Mouse (Mus musculus) liver, adult 2 months (tissue): ENCODE data around the gene Daxx. TPM values are rescaled to one million over a fixed set of nuclear protein-coding genes. Genes with fewer than 3 reads are reported as not detected.

Experiments used
- DNase-seq: peaks from one replicate; pipeline ENCODE4 v3.0.0-alpha.2; 2011; ENCODE audit warnings: low read depth, low spot score; ENCODE audit errors: extremely low read depth
- H3K27ac ChIP-seq: fragments of 200-500 bp; replicated peaks from 2 replicates; pipeline ENCODE4 v1.5.1; 2012; ENCODE audit warnings: low read depth, mild to moderate bottlenecking, control low read depth, inconsistent platforms, low read length; ENCODE audit not compliant: insufficient read depth
- H3K27me3 ChIP-seq: fragments of 200-500 bp; 2 replicates; pipeline ENCODE4 v1.6.1; 2012; ENCODE audit warnings: mild to moderate bottlenecking, moderate library complexity, low read length, inconsistent platforms; ENCODE audit not compliant: control insufficient read depth, insufficient read depth
- H3K36me3 ChIP-seq: fragments of 200-500 bp; 2 replicates; pipeline ENCODE4 v1.6.1; 2012; ENCODE audit warnings: low read length, inconsistent platforms; ENCODE audit not compliant: control insufficient read depth, insufficient read depth
- H3K4me1 ChIP-seq: fragments of 200-500 bp; 2 replicates; pipeline ENCODE4 v1.6.1; 2011; ENCODE audit warnings: low read length; ENCODE audit not compliant: control insufficient read depth, insufficient read depth
- H3K4me3 ChIP-seq: fragments of 200-500 bp; 2 replicates; pipeline ENCODE4 v1.5.1; 2011; ENCODE audit warnings: low read depth, mild to moderate bottlenecking, control low read depth, low read length, moderate library complexity; ENCODE audit not compliant: insufficient read depth
- H3K79me2 ChIP-seq: fragments of 200-500 bp; 2 replicates; pipeline ENCODE4 v1.6.1; 2012; ENCODE audit warnings: inconsistent platforms, mild to moderate bottlenecking, low read length, moderate library complexity; ENCODE audit not compliant: control insufficient read depth, insufficient read depth
- H3K9ac ChIP-seq: fragments of 200-500 bp; 2 replicates; pipeline ENCODE4 v1.6.1; 2012; ENCODE audit warnings: low read depth, mild to moderate bottlenecking, control low read depth, inconsistent platforms, low read length
- CTCF ChIP-seq: fragments of 200-500 bp; IDR thresholded peaks from 2 replicates; pipeline ENCODE4 v1.5.1; 2011; ENCODE audit warnings: low read depth, low read length, control low read depth
- POLR2A ChIP-seq: fragments of 200-500 bp; IDR thresholded peaks from 2 replicates; pipeline ENCODE4 v1.6.1; 2011; ENCODE audit warnings: low read length, control low read depth; ENCODE audit not compliant: insufficient read depth; ENCODE audit errors: extremely low read depth
- WGBS: fragments of 180-500 bp; shearing (Covaris S2); methylation state at CpG from one replicate; pipeline ENCODE4 v1.1.7; 2018; 5-methylcytosine and 5-hydroxymethylcytosine counted together
- polyA plus RNA-seq: library from polyadenylated mRNA; depleted of rRNA; stranded (reverse); fragments of >200 nt; gene quantifications from 2 replicates; pipeline ENCODE4 v1.2.3, GENCODE M21; 2012
- total RNA-seq: library from RNA; depleted of rRNA; stranded (reverse); fragments of >200 nt; gene quantifications from 2 replicates; pipeline ENCODE4 v1.2.3, GENCODE M21; 2014

The Daxx gene
- total and polyA plus RNA-seq, 2 experiments = 10.2 to 30.8 TPM

DNA sequence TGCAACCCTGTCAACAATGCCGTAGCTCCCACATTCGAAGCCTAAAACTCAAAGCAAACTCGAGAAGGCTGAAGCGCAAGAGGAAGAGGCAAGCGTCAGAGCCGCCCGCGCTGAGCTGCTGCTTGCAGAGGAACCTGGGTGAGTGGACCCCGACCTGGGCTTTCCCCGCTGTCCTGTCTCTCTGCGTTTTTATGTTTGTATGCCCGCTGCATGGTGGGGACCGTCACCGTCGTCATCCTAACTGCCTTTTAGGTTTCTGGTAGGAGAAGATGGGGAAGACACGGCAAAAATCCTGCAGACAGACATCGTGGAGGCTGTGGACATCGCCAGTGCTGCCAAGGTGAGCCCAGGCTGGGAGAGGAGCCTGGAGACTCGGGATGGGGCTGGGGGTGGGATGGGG lies 32.2 kb downstream of the Daxx start:
- Histone ChIP-seq H3K27ac (no peak overlapping the region), H3K36me3 (peaks cover 1% of the 10 kb centered on the region; the same call in 1 of the 2 replicates), H3K79me2 (peaks cover 11% of the 10 kb centered on the region; the same call in 1 of the 2 replicates), H3K4me3 (peak overlapping the region; percentile 97), H3K27me3 (no peaks in the 10 kb centered on the region), H3K9ac (peak overlapping the region; percentile 85), H3K4me1 (peaks cover 10% of the 10 kb centered on the region; the same call in 1 of the 2 replicates)
- WGBS = 50% methylated on average over 19 of the region's 19 CpGs
- TF ChIP-seq CTCF = no peak
- no peak for TF ChIP-seq POLR2A
- DNase-seq = no peak

DNA sequence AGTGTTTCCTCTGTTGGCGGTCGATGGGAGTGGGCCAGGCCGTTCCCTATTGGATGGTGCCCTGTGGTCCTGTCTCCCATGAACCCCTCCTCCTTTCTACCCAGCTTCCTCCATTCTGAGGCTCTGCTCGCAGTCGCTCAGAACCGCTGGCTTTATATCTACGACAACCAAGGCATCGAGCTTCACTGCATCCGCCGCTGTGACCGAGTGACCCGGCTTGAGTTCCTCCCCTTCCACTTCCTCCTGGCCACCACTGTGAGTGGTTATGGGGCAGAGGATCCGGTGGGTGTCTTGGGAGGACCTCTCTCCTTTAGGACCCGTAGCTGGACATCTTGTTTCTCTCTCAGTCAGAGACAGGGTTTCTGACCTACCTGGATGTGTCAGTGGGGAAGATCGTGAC lies 34.2 kb downstream of the Daxx start:
- H3K27me3 ChIP-seq = no peaks in the 10 kb centered on the region
- H3K27ac ChIP-seq = no peak overlapping the region
- no peak for DNase-seq
- WGBS = 91% methylated on average over 15 of the region's 15 CpGs
- H3K4me3 ChIP-seq = no peak overlapping the region
- TF ChIP-seq CTCF (no peak), POLR2A (no peak)
- H3K9ac ChIP-seq = no peak overlapping the region
- H3K79me2 ChIP-seq = peaks cover 11% of the 10 kb centered on the region; the same call in 1 of the 2 replicates
- peaks cover 10% of the 10 kb centered on the region; the same call in 1 of the 2 replicates for H3K4me1 ChIP-seq
- H3K36me3 ChIP-seq = peaks cover 1% of the 10 kb centered on the region; the same call in 1 of the 2 replicates

DNA sequence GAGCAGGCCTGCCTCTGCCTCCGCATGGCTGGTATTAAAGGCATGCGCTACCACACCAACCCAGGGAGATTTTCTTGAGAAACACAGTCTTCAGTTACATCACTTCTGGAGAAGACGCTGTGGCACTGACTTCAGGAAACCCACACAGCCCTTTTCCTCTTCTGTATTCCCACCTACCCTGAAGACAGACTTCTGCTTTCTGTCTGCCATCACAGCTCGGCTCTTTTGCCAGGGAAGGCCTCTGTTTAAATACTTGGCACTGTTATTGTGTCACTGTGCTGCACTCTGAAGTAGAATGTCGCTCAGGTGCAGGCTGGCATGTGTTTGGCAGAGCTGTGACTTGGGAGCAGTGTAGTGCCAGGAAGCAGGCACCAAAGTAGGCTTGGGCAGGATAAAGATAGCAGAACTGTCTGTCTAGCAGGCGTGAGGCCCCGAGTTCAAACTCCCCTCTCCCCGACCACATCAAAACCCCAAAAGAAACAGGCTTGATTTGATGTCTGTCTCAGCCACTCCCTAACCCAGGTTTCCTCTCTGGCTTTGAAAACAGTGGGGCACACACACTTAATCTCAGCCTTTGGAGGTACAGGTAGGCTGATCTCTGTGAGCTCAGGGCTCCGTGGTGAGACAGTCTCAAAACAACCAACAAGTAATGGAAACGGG lies 38.3 kb downstream of the Daxx start:
- Histone ChIP-seq H3K27me3 (no peaks in the 10 kb centered on the region), H3K9ac (no peak overlapping the region), H3K4me1 (peaks cover 3% of the 10 kb centered on the region; the same call in 1 of the 2 replicates), H3K27ac (no peak overlapping the region), H3K36me3 (peaks cover 9% of the 10 kb centered on the region; the same call in 1 of the 2 replicates), H3K4me3 (no peak overlapping the region), H3K79me2 (no peaks in the 10 kb centered on the region)
- 57% methylated on average over 10 of the region's 10 CpGs for WGBS
- TF ChIP-seq CTCF = no peak
- TF ChIP-seq POLR2A = no peak
- peak; percentile 55 for DNase-seq

DNA sequence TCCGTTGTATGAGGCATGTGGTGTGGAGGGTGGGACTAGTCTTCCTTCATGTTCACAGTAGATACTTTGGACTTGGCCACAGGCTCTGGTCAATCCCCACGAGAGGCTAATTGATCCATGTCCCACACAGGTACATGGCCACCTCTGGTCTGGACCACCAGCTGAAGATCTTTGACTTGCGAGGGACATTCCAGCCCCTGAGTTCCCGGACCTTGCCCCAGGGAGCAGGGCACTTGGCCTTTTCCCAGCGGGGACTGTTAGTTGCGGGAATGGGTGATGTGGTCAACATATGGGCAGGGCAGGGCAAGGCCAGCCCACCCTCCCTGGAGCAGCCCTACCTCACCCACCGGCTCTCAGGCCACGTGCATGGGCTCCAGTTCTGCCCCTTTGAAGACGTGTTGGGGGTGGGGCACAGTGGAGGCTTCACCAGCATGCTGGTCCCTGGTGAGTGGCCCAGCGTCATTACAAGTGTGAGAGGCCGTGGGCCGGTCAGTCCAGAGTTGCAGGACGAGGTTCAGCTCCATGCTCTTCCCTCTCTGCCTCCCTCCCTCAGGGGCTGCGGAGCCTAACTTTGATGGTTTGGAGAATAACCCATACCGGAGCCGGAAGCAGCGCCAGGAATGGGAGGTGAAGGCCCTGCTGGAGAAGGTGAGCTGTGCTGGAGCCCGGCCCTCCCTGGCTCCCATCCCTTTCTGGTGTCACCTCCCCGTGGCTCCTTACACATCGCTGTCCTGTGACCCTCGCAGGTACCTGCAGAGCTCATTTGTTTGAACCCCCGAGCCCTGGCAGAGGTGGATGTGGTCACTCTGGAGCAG lies 39.1 kb downstream of the Daxx start:
- H3K9ac ChIP-seq = no peak overlapping the region
- peaks cover 5% of the 10 kb centered on the region for H3K4me1 ChIP-seq
- 58% methylated on average over 22 of the region's 22 CpGs for WGBS

DNA sequence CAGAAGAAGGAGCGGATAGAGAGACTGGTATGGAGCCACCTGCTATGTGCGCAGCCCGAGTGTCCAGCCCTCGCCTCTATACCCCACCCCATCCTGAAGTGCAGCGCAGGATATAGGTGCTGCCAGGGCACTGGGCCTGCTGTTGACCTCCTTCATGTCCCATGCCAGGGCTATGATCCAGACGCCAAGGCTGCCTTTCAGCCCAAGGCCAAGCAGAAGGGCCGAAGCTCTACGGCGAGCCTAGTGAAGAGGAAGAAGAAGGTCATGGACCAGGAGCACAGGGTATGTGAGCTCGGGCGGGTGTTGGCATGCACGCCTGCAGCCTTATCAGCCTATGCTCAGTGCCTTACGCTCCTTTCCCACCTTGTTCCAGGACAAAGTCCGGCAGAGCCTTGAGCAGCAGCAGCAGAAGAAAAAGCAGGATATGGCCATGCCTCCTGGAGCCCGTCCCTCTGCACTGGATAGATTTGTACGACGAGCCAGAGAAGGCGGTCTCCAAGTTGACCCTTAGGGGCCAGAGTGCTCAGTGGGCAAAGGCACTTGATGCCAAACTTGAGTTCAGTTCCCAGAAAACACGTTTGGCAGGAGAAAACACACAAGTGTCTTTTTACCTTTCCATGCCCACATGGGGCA lies 39.8 kb downstream of the Daxx start:
- Histone ChIP-seq H3K4me1 (peaks cover 9% of the 10 kb centered on the region), H3K27ac (no peak overlapping the region), H3K27me3 (no peaks in the 10 kb centered on the region), H3K79me2 (no peaks in the 10 kb centered on the region; the same call in 1 of the 2 replicates), H3K36me3 (peaks cover 18% of the 10 kb centered on the region), H3K9ac (no peak overlapping the region), H3K4me3 (no peak overlapping the region)
- 73% methylated on average over 19 of the region's 19 CpGs for WGBS
- DNase-seq = no peak
- TF ChIP-seq POLR2A (no peak), CTCF (no peak)

More for the DNA sequence above, 39.1 kb downstream of the Daxx start:
- H3K27ac ChIP-seq = no peak overlapping the region
- H3K27me3 ChIP-seq = no peaks in the 10 kb centered on the region
- no peaks in the 10 kb centered on the region; the same call in 1 of the 2 replicates for H3K79me2 ChIP-seq
- H3K36me3 ChIP-seq = peaks cover 15% of the 10 kb centered on the region
- no peak overlapping the region for H3K4me3 ChIP-seq
- TF ChIP-seq CTCF = no peak
- no peak for TF ChIP-seq POLR2A
- DNase-seq = peak; percentile 50
